Mouse (Mus musculus) midbrain, embryonic 11.5 days (tissue): ENCODE results near the gene Dnajc5g. TPM values are rescaled to one million over a fixed set of nuclear protein-coding genes. Genes with fewer than 3 reads are reported as not detected.

ENCODE experiments used
- ATAC-seq: fragments of 200-750 bp; cut with Nextera tagmentation; 2 replicates; pipeline ENCODE4 v1.8.0; 2017; ENCODE audit warnings: moderate TSS enrichment, moderate library complexity; ENCODE audit not compliant: low FRiP score
- DNase-seq: peaks from one replicate; pipeline ENCODE4 v3.0.0; 2015; ENCODE audit warnings: low spot score; ENCODE audit errors: missing footprints
- H3K27ac ChIP-seq: fragments of 300-500 bp; sonication (generic); 2 replicates; pipeline ENCODE4 v1.5.1; 2014; ENCODE audit warnings: low read depth, low read length
- H3K27me3 ChIP-seq: fragments of 300-500 bp; sonication (generic); 2 replicates; pipeline ENCODE4 v1.6.1; 2014; ENCODE audit warnings: mild to moderate bottlenecking, low read length, moderate library complexity, mixed read lengths; ENCODE audit not compliant: control insufficient read depth, insufficient read depth
- H3K36me3 ChIP-seq: fragments of 300-500 bp; sonication (generic); 2 replicates; pipeline ENCODE4 v1.6.1; 2014; ENCODE audit warnings: mild to moderate bottlenecking, low read length, moderate library complexity, mixed read lengths; ENCODE audit not compliant: control insufficient read depth, insufficient read depth
- H3K4me1 ChIP-seq: fragments of 300-500 bp; sonication (generic); 2 replicates; pipeline ENCODE4 v1.6.1; 2014; ENCODE audit warnings: low read length; ENCODE audit not compliant: control insufficient read depth, insufficient read depth
- H3K4me2 ChIP-seq: fragments of 300-500 bp; sonication (generic); 2 replicates; pipeline ENCODE4 v1.6.1; 2014; ENCODE audit warnings: mild to moderate bottlenecking, moderate library complexity
- H3K4me3 ChIP-seq: fragments of 300-500 bp; sonication (generic); 2 replicates; pipeline ENCODE4 v1.5.1; 2014; ENCODE audit warnings: low read depth, low read length
- H3K9ac ChIP-seq: fragments of 300-500 bp; sonication (generic); 2 replicates; pipeline ENCODE4 v1.6.1; 2014; ENCODE audit warnings: low read length
- H3K9me3 ChIP-seq: fragments of 300-500 bp; sonication (generic); 2 replicates; pipeline ENCODE4 v1.6.1; 2016; ENCODE audit warnings: low read length; ENCODE audit not compliant: control insufficient read depth
- WGBS: fragments of 180-500 bp; shearing (Covaris S2); extraction: QIAGEN DNeasy Blood & Tissue Kit; methylation state at CpG from one replicate; pipeline ENCODE4 v1.1.7; 2014; 5-methylcytosine and 5-hydroxymethylcytosine counted together
- polyA plus RNA-seq: library from polyadenylated mRNA; unstranded; fragments of >200 nt; fragmentation: Nextera tagmentation; extraction: Ambion mirVana; gene quantifications from 2 replicates; pipeline ENCODE4 v1.2.1, GENCODE M21; 2014

The Dnajc5g gene
- polyA plus RNA-seq, 1 experiment from 2014 or later, result not detected

- WGBS, result 6% methylated on average over 5 of the region's 5 CpGs
These were observed 23.7 kb upstream of the Dnajc5g start for GRCm38 (mm10) chr5:31082355-31082754.

GRCm38 (mm10) chr5:31082935-31083625 lies 23.0 kb upstream of the Dnajc5g start:
- no peaks in the 10 kb centered on the region for H3K27me3 ChIP-seq
- peaks cover 4% of the 10 kb centered on the region for H3K36me3 ChIP-seq
- peak; percentile 45; the same call in 1 of the 2 replicates for ATAC-seq
- peak overlapping the region; percentile 8; the same call in 1 of the 2 replicates for H3K4me2 ChIP-seq
- peak overlapping the region; percentile 35; the same call in 1 of the 2 replicates for H3K27ac ChIP-seq
- no peak for DNase-seq
- no peaks in the 10 kb centered on the region for H3K9me3 ChIP-seq
- WGBS, result 36% methylated on average over 12 of the region's 12 CpGs
- peaks cover 3% of the 10 kb centered on the region; the same call in 1 of the 2 replicates for H3K4me1 ChIP-seq
- H3K9ac ChIP-seq, result no peak overlapping the region; the same call in 1 of the 2 replicates
- no peak overlapping the region for H3K4me3 ChIP-seq

More at GRCm38 (mm10) chr5:31082355-31082754, 23.7 kb upstream of the Dnajc5g start:
- ATAC-seq, result no peak
- H3K9me3 ChIP-seq, result no peaks in the 10 kb centered on the region
- peaks cover 10% of the 10 kb centered on the region for H3K36me3 ChIP-seq
- no peaks in the 10 kb centered on the region for H3K27me3 ChIP-seq
- DNase-seq, result peak; percentile 94
- peak overlapping the region; percentile 35; the same call in 1 of the 2 replicates for H3K27ac ChIP-seq
- no peak overlapping the region for H3K9ac ChIP-seq
- no peak overlapping the region; the same call in 1 of the 2 replicates for H3K4me2 ChIP-seq
- no peak overlapping the region for H3K4me3 ChIP-seq
- peaks cover 3% of the 10 kb centered on the region; the same call in 1 of the 2 replicates for H3K4me1 ChIP-seq

- H3K27ac ChIP-seq, result no peak overlapping the region
- WGBS, result 9% methylated on average over 8 of the region's 8 CpGs
- 0 out of 2 replicates have a peak, but pooled peaks cover 2% of the 10 kb centered on the region for H3K36me3 ChIP-seq
- H3K9me3 ChIP-seq, result no peaks in the 10 kb centered on the region
- peaks cover 3% of the 10 kb centered on the region; the same call in 1 of the 2 replicates for H3K4me1 ChIP-seq
- H3K4me3 ChIP-seq, result no peak overlapping the region
- ATAC-seq (peak; percentile 67), DNase-seq (peak; percentile 87)
- H3K27me3 ChIP-seq, result no peaks in the 10 kb centered on the region
- 0 out of 2 replicates have a peak overlapping the region, but pooled peaks have one; percentile 14 for H3K9ac ChIP-seq
- H3K4me2 ChIP-seq, result no peak overlapping the region
These were observed 22.1 kb upstream of the Dnajc5g start for GRCm38 (mm10) chr5:31083949-31084348.

GRCm38 (mm10) chr5:31086606-31087005 lies 19.5 kb upstream of the Dnajc5g start:
- peaks cover 13% of the 10 kb centered on the region for H3K27me3 ChIP-seq
- H3K9ac ChIP-seq, result no peak overlapping the region
- WGBS, result 30% methylated on average over 7 of the region's 7 CpGs
- no peak overlapping the region for H3K4me2 ChIP-seq
- H3K4me1 ChIP-seq, result peaks cover 3% of the 10 kb centered on the region; the same call in 1 of the 2 replicates
- no peak overlapping the region for H3K4me3 ChIP-seq
- DNase-seq (no peak), ATAC-seq (peak; percentile 14; the same call in 1 of the 2 replicates)
- no peaks in the 10 kb centered on the region for H3K9me3 ChIP-seq
- H3K27ac ChIP-seq, result no peak overlapping the region
- no peaks in the 10 kb centered on the region for H3K36me3 ChIP-seq

- H3K36me3 ChIP-seq, result no peaks in the 10 kb centered on the region
- peaks cover 3% of the 10 kb centered on the region; the same call in 1 of the 2 replicates for H3K4me1 ChIP-seq
- WGBS, result 77% methylated on average over 2 of the region's 2 CpGs
- no peak overlapping the region for H3K4me2 ChIP-seq
- H3K27ac ChIP-seq, result no peak overlapping the region
- no peak overlapping the region for H3K4me3 ChIP-seq
- no peak overlapping the region for H3K9ac ChIP-seq
- H3K9me3 ChIP-seq, result no peaks in the 10 kb centered on the region
- ATAC-seq (no peak), DNase-seq (no peak)
- peaks cover 18% of the 10 kb centered on the region for H3K27me3 ChIP-seq
These were observed 19.0 kb upstream of the Dnajc5g start for GRCm38 (mm10) chr5:31087131-31087530.

- Histone ChIP-seq H3K27me3 (peaks cover 69% of the 10 kb centered on the region), H3K4me3 (peak overlapping the region; percentile 45), H3K9me3 (no peaks in the 10 kb centered on the region), H3K4me2 (peak overlapping the region; percentile 58), H3K9ac (peak overlapping the region; percentile 57), H3K27ac (no peak overlapping the region), H3K4me1 (peaks cover 20% of the 10 kb centered on the region), H3K36me3 (no peaks in the 10 kb centered on the region)
- WGBS, result 2% methylated on average over 51 of the region's 53 CpGs
- 0 out of 2 replicates have a peak, but pooled peaks have one; percentile 5 for ATAC-seq
- peak; percentile 91 for DNase-seq
These were observed 13.7 kb upstream of the Dnajc5g start for GRCm38 (mm10) chr5:31092231-31092975.

GRCm38 (mm10) chr5:31093151-31094041 lies 12.7 kb upstream of the Dnajc5g start:
- Histone ChIP-seq H3K27me3 (peaks cover 69% of the 10 kb centered on the region), H3K9me3 (no peaks in the 10 kb centered on the region), H3K4me2 (peak overlapping the region; percentile 58), H3K9ac (peak overlapping the region; percentile 57), H3K4me3 (peak overlapping the region; percentile 45), H3K4me1 (peaks cover 20% of the 10 kb centered on the region), H3K36me3 (no peaks in the 10 kb centered on the region), H3K27ac (no peak overlapping the region)
- ATAC-seq (peak; percentile 70), DNase-seq (peak; percentile 94)
- under 1% methylated on average over 45 of the region's 54 CpGs for WGBS

- Histone ChIP-seq H3K27me3 (peaks cover 69% of the 10 kb centered on the region), H3K4me3 (peak overlapping the region; percentile 15; the same call in 1 of the 2 replicates), H3K4me1 (peaks cover 20% of the 10 kb centered on the region), H3K36me3 (no peaks in the 10 kb centered on the region), H3K4me2 (peak overlapping the region; percentile 10; the same call in 1 of the 2 replicates), H3K27ac (no peak overlapping the region), H3K9me3 (no peaks in the 10 kb centered on the region), H3K9ac (no peak overlapping the region)
- WGBS, result 3% methylated on average over 29 of the region's 29 CpGs
- DNase-seq, result peak; percentile 90
- ATAC-seq, result no peak
These were observed 11.8 kb upstream of the Dnajc5g start for GRCm38 (mm10) chr5:31094100-31094798.
